Mouse (Mus musculus) spleen, adult 10 weeks (tissue): ENCODE results near the gene Galnt5. TPM values are rescaled to one million over a fixed set of nuclear protein-coding genes. Genes with fewer than 3 reads are reported as not detected.

Source experiments
- polyA plus RNA-seq: library from polyadenylated mRNA; stranded (reverse); fragments of 350-450 nt; fragmentation: Illumina TruSeq; extraction: RNeasy Lipid Tissue Mini Kit (QIAGEN cat#74804); gene quantifications from one replicate; pipeline ENCODE4 v1.2.3, GENCODE M21; 2015; ENCODE audit warnings: low replicate concordance; ENCODE audit not compliant: insufficient read depth

Galnt5 gene
- not detected for polyA plus RNA-seq

GRCm38 (mm10) chr2:57997752-57998430 lies at the start of gene Galnt5:
TSS of gene Galnt5 (plus strand) at chr2:57997884.

GRCm38 (mm10) chr2:58052821-58053581 lies 55.3 kb downstream of the Galnt5 start, which contains the start of gene Ermn:
TSS of gene Ermn (minus strand) at chr2:58052864.

Other genes with a start within 250 kb of the Galnt5 start
- not detected for gene Ermn, start 55.0 kb downstream of the Galnt5 start, polyA plus RNA-seq
- 244 TPM for gene Cytip, start 197.6 kb downstream of the Galnt5 start, polyA plus RNA-seq